Mouse (Mus musculus): ENCODE results near the gene Gmds.

DNA sequence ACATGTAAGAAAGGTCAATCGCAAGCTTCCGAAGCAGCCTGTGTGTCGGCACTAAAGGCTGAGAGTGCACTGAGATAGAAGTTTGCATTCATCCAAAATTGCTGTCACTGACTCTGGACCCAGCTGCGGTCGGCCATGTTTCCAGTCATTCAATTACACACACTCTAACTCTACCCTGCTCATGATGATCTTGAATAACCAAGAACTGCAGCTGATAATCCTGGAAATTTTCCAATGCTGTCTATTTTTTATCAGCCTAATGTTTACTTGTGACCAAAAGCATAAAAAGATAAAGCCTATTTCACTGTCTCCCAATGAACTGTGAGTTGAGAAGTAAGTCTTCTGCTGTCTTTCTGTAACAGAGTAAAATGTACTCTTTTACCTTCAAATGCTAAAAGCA is 106.1 kb downstream of the Gmds start:
- TF ChIP-seq POLR2A (IDR thresholded peaks at IDR 0.05; ENCODE audit: insufficient read depth, low read length) (no peak), CTCF (IDR thresholded peaks at IDR 0.05; ENCODE audit: low read depth, low read length) (no peak), EP300 (IDR thresholded peaks at IDR 0.05; ENCODE audit: insufficient read depth, low read depth, low read length) (no peak)

Measured in ES-Bruce4 (cell line).